Mouse (Mus musculus): ENCODE results near the gene Eme2.
A peak's percentile ranks its signal among the peaks of the same experiment; 100 is the strongest.
"Not testable (repeated sequence)": the region's sequence is repeated elsewhere in the genome, so short reads cannot be mapped to it uniquely, and the experiment has no call there.

Gene Eme2

GRCm38 (mm10) chr17:24894995-24895547 is at the start of gene Eme2, which contains the start of gene Mrps34:
Gene Eme2 (minus strand): TSS chr17:24895087.
Gene Mrps34 (plus strand): TSS chr17:24895116.
- DNase-seq, result peak; percentile 84 to 85

GRCm38 (mm10) chr17:24943589-24943988 is 48.7 kb upstream of the Eme2 start:
- DNase-seq, result not testable (repeated sequence)

DNA sequence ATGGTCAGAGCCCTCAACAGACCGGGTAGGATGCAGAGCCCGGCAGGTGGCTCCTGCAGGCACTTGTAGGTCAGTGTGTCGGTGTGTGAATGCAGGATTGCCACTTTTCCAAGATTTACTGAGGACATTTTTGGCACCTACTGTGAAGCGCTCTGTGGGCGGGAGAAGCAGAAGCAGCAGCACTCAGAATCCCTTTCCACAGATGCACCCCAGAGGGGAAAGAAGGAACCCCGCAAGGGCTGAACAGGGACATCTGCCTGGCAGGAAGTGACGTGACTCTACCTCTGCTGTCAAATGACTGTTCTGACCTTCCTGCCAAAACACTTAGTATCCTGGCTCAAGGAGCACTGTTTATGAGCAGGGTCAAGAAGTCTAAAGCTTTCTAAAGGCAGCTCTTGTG is 48.1 kb upstream of the Eme2 start:
- DNase-seq, result no peak

DNA sequence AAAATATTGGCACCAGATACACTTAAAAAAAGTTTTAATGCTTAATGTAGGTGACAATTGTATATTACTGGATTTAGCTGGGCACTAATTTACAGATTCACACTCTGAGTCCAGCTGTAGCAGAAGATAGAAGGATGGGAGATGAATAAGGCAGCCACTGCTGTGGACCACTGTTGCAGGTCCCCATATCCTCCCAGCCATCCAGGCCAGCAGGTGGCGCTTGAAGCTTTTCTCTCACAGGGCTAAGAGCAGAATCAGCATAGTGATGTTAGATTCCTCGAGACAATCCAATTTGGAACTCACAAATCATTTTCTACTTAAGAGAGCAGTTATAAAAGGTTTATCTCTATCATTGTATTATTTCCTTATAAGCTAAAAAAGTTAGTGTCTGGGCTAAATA is 47.6 kb upstream of the Eme2 start:
- DNase-seq, result peak; percentile 49 to 50

DNA sequence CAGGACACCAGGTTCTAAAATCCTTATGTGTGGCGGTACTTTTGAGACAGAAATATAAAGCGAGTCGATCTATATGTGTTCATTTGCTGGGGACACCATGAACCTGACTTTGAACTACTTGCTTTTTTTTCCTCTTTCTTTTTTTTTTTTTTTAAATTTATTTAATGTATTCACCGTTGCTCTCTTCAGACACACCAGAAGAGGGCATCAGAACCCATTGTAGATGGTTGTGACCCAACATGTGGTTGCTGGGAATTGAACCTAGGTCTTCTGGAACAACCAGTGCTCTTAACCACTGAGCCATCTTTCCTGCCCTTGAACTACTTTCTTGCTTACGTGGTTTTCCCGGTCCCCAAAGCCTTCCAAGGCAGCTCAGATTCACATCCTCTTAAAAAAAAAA is 42.4 kb upstream of the Eme2 start:
- DNase-seq, result no peak

DNA sequence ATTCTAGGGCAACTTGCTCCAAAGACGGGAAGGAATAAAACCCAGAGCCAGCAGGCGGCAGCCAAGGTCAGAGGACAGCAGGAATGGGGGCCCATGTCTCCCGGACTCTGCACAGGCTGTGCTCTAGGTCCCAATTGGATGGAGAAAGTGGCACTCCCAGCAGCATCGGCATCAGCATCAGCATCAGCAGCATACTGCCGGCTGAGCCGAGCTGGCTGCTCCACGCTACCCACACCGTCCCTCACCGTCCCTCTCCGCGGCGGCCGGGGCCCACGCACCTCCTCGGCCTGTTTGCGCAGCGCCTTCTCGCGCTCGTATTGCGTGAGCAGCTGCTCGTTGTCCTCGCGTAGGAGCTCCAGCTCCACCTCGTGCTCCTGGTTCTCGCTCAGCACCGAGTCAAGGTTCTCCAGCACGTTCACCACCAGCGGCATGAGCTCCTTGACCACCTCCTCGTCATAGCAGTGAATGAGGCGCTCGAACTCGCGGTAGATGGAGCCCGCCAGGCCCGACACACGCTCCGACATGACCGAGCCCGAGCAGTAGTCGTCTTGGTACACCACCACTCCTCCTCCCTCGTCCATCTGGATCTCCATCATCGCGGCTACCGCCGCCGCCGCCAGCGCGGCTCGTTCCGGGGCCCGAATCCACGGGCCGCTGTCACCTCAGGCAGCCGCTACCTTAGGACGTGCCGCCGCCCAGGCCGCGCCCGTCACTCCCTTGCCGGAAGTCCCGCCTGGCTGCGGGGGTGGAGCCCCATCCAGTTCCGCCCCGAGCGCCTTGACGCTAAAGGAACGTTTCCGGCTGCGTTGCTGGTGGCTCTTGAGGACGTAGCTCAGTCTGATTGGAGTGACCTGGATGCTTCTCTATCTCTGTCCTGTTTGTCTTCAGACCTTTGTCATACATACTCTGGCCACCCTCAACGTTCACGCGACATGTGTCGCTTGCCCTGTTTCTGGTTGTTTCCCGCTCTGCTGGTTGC is 41.7 kb upstream of the Eme2 start, which contains the start of gene Mapk8ip3:
Mapk8ip3 (minus strand) TSS at position 719 of the 979 bp plus-strand sequence.
- peak; percentile 97 for DNase-seq

DNA sequence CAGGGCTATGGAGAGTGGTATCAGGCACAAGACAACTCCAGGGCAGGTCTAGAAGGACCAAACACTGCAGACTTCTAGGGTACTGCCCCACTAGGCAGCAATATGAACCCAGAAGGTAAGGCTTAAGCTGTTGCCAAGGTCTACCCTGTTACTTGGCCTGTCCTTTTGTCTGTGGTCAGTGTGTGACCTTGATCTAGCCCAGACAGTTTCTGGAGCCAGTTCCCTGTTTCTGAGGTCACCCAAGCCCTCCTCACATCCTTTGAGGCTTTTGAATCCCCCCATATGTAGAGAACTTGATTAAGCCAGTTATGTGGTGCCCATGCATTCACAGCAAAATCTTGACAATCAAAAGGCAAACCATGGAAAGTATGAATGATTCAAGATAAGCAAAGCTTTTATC is 40.8 kb upstream of the Eme2 start:
- DNase-seq, result no peak

DNA sequence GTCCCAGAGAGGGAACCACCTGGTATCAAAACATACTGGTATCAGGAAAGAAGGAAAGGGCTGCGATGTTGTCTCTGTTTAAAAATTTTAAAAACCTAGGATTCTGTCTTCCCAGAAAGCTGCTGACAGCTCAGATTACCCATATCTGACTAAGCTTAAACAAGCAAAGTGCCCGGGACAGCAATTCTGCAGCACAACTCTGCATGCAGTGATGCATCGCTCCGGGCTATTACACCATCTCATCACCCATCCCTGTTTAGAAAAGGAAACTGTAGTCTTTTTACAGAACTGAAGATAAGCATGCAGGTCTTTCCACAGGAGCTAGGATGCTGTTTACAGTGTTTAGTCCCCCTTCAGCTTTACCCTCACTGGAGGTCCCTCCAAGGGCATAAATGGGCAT is 40.0 kb upstream of the Eme2 start:
- no peak for DNase-seq

DNA sequence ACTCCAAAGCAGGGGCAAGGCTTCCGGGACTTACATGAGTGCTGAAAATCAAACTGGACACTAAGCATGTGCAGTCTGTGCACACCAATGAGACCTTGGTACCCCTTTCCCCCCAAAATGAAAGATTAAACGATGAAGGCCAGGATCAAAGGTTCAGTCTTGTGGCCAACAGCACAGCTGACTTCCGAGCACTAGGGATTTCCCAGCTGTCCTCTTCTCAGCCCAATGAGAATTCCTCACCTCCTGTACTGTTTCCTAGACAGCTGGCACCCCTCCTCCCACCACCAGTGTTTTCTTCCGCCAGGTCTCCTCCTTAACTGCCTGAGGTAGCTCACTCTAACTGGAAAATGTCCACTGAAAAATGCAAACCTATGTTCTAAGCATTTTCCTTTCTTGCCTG is 38.3 kb upstream of the Eme2 start:
- no peak for DNase-seq

GRCm38 (mm10) chr17:24932431-24932830 is 37.5 kb upstream of the Eme2 start:
- no peak for DNase-seq

DNA sequence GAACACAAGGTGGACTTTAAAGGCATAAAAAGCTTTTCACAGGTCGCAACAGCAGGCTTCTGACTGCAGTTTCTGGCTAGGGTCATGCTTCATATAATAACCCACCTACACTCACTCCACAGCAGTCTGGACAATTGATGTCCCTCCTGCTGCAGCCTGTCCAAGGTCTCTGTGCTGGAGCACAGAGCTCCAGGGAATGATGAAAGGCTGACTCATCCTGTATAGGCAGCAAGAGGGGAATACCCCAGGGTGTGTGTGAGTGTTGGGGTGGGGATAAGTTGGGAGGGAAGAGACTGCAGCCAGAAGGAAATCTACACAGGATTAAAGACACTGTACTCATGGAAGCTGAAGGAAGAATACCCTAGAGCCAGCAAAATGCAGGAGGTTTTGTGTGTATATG is 34.6 kb upstream of the Eme2 start:
- no peak for DNase-seq

DNA sequence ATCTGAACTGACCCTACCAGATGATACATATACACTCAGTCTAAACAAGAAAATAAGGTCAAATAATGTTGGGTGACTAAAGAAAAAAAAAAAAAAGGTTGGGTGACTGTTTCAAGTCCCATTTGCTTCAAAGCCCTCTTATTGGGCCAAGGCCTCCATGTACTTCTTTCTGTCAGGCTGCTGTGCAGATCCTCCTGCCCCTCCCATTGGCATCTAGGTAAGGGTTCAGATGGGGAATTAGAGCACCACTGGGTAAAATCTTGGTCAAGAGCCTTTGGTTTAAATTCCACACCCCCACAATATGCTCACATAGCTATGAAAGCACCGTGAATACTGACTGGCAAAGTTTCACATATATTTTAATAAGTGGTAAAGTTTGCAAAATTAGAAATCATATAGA is 28.4 kb upstream of the Eme2 start:
- DNase-seq, result no peak

GRCm38 (mm10) chr17:24913984-24914383 is 19.1 kb upstream of the Eme2 start:
- DNase-seq, result no peak

- DNase-seq, result no peak
These were observed 12.7 kb upstream of the Eme2 start for GRCm38 (mm10) chr17:24907591-24907990.

GRCm38 (mm10) chr17:24903767-24904166 is 8.9 kb upstream of the Eme2 start:
- no peak for DNase-seq

- no peak for DNase-seq
These were observed 8.0 kb upstream of the Eme2 start for GRCm38 (mm10) chr17:24902671-24903474.

DNA sequence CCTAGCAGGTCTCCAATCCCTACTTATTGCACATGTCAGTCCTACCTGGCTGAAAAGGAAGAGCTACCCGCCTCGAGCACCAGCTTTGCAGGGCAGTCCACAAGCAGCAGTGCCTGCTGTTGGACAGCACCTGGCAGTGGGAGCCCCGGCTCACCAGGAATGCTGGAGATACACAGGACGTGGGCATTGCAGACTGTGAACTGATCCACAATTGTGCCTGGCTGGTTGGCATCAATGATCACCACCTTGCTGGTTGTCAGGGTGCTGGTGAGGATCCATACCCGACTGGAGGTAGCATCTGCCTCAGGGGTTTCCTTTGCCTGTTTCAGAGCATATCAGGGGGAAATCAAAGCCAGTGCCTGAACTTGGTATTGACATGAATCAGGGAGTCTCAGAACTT is 7.2 kb upstream of the Eme2 start:
- DNase-seq, result no peak

DNA sequence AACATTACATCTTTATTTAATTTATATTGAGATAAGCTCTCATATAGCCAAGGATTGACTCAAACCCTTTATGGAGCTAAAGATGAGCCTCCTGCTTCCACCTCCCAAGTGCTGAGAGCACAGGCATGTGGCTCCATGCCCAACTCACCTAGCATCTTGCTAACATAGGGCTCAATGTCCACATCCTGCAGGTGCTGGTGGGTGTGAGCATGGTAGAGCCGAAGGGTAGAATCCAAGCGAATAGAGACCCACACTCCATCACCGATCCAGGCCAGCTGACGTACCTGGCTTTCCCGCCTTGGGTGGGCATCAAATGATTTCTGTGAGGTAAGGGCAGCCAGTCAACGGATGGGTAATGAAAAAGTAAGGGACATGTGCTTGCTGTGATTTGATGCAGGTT is 5.1 kb upstream of the Eme2 start:
- DNase-seq, result no peak

- DNase-seq, result no peak
These were observed 4.3 kb upstream of the Eme2 start for GRCm38 (mm10) chr17:24899153-24899552.

DNA sequence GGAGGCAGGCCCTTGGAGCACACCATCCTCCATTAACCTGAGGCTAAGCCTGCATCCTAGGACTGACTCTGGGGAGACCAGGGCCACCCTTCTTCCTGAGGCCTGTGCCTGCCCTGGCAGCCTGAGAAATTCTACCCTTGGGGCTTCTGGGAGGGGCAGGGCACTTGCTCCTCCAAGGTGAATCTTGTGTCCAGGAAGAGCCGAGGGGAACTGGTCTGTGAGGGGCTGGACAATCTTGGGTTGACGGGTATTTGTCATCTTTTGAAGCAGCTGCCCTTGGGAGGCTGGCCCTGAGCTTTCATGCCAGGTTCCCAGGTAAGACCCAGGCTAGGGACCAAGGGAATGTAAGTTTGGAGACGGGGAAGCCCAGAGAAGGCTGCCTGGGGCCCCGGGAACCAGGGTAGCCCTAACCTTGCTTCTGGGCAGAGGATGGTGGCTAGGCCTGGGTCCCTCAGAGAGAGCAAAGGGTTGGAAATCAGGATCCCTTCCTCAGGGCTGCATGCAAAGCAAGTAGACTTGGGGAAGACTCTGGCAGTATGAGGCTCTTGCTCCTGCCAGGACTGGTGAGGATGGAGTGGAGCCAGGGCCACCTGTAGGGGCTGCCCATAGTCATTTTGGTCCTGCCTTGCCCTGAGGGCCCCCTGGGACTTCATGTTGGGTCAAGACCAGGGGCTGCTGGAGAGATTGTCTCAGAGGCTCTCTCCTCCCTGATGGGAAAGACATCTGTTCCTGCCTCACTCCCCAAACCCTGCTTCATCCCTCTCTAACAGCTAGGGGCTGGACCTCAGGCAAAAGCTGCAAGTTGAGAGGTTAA is 3.4 kb upstream of the Eme2 start:
- DNase-seq, result no peak

DNA sequence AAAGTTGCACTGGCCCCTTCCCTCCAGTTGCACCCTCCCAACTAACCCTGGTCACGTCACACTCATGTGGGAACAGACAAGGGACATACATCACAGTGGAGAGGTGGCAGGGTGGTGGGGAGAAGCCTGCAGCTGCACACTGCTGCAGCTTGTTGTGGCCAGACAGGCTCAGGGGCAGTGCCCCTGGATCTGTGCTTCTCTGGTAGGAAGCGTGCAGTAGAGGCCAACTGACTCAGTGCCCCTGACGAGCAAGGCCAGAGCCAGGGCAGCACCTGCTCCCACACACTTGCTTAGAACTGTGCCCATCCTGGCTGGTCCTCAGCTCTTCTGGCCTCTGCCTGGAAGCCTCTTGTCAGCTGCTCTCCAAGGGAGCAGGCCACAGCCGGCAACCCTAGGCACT is 2.7 kb upstream of the Eme2 start:
- no peak for DNase-seq

DNA sequence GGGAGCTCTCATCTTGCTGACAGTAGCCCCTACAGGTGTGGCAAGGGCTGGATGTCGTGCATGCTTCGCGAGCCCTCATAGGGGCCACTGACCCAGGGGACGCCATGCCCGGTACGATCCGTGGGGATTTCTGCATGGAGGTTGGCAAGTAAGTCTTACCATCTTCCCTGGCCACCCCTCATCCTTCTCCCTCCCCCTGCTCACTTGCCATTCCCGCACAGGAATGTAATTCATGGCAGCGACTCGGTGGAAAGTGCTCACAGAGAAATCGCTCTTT is 2.0 kb upstream of the Eme2 start:
- no peak for DNase-seq

Data from cerebellum, adult 18-20 months (tissue).